Mouse (Mus musculus) lung, postnatal 0 days (tissue): ENCODE data around the gene Tspan32. TPM values are rescaled to one million over a fixed set of nuclear protein-coding genes. Genes with fewer than 3 reads are reported as not detected.
A peak's percentile ranks its signal among the peaks of the same experiment; 100 is the strongest.

ENCODE experiments used
- ATAC-seq: fragments of 200-750 bp; cut with Nextera tagmentation; 2 replicates; pipeline ENCODE4 v1.8.0; 2017; ENCODE audit warnings: moderate library complexity
- DNase-seq: peaks from one replicate; pipeline ENCODE4 v3.0.0-alpha.2; 2016; ENCODE audit warnings: low spot score
- H3K27ac ChIP-seq: fragments of 300-500 bp; sonication (generic); 2 replicates; pipeline ENCODE4 v1.5.1; 2014; ENCODE audit warnings: antibody characterized with exemption, mild to moderate bottlenecking, low read length, mixed read lengths
- H3K27me3 ChIP-seq: fragments of 300-500 bp; sonication (generic); replicated peaks from 2 replicates; pipeline ENCODE4 v1.6.1; 2014; ENCODE audit warnings: low read length, mixed read lengths; ENCODE audit not compliant: insufficient read depth
- H3K36me3 ChIP-seq: fragments of 300-500 bp; sonication (generic); 2 replicates; pipeline ENCODE4 v1.6.1; 2014; ENCODE audit warnings: low read length, mixed read lengths; ENCODE audit not compliant: insufficient read depth
- H3K4me1 ChIP-seq: fragments of 300-500 bp; sonication (generic); 2 replicates; pipeline ENCODE4 v1.6.1; 2014; ENCODE audit warnings: antibody characterized with exemption, low read depth, low read length, mixed read lengths; ENCODE audit not compliant: insufficient read depth
- H3K4me2 ChIP-seq: fragments of 300-500 bp; sonication (generic); replicated peaks from 2 replicates; pipeline ENCODE4 v1.6.1; 2014; ENCODE audit warnings: low read depth, mild to moderate bottlenecking, low read length, moderate library complexity, mixed read lengths
- H3K4me3 ChIP-seq: fragments of 300-500 bp; sonication (generic); 2 replicates; pipeline ENCODE4 v1.5.1; 2014; ENCODE audit warnings: low read depth, low read length
- H3K9ac ChIP-seq: fragments of 300-500 bp; sonication (generic); replicated peaks from 2 replicates; pipeline ENCODE4 v1.6.1; 2014; ENCODE audit warnings: low read depth, mild to moderate bottlenecking
- H3K9me3 ChIP-seq: fragments of 300-500 bp; sonication (generic); 2 replicates; pipeline ENCODE4 v1.6.1; 2016; ENCODE audit warnings: low read length, mixed read lengths
- CTCF ChIP-seq: IDR thresholded peaks from 2 replicates; pipeline ENCODE4 v1.5.1; 2016; ENCODE audit warnings: antibody characterized with exemption, mild to moderate bottlenecking
- EP300 ChIP-seq: IDR thresholded peaks from 2 replicates; pipeline ENCODE4 v1.6.1; 2016; ENCODE audit warnings: antibody characterized with exemption, mild to moderate bottlenecking, control low read depth
- WGBS: fragments of 180-500 bp; shearing (Covaris S2); extraction: QIAGEN DNeasy Blood & Tissue Kit; methylation state at CpG from one replicate; pipeline ENCODE4 v1.1.7; 2014; 5-methylcytosine and 5-hydroxymethylcytosine counted together
- polyA plus RNA-seq: library from polyadenylated mRNA; unstranded; fragments of >200 nt; fragmentation: Nextera tagmentation; extraction: Ambion mirVana; gene quantifications from 2 replicates; pipeline ENCODE4 v1.2.1, GENCODE M21; 2015

The Tspan32 gene
- polyA plus RNA-seq, result 6.1 and 7.8 TPM in 2 replicates

GRCm38 (mm10) chr7:143004727-143005343 is at the start of gene Tspan32:
TSS of gene Tspan32 (plus strand) at chr7:143005046.
- H3K27me3 ChIP-seq, result no peaks in the 10 kb centered on the region
- peak within 1 kb of the TSS; percentile 75 for H3K27ac ChIP-seq
- no peak within 1 kb of the TSS; the same call in 1 of the 2 replicates for H3K9ac ChIP-seq
- WGBS, result 74% methylated on average over 4 of the region's 4 CpGs
- no peak within 1 kb of the TSS for H3K4me3 ChIP-seq
- TF ChIP-seq EP300, result no peak
- no peak for TF ChIP-seq CTCF
- peak within 1 kb of the TSS; percentile 19; the same call in 1 of the 2 replicates for H3K4me2 ChIP-seq
- H3K4me1 ChIP-seq, result peaks cover 22% of the 10 kb centered on the region; the same call in 1 of the 2 replicates
- DNase-seq (no peak), ATAC-seq (no peak)
- H3K36me3 ChIP-seq, result no peaks in the 10 kb centered on the region
- no peaks in the 10 kb centered on the region for H3K9me3 ChIP-seq

GRCm38 (mm10) chr7:142956018-142956417 is 48.8 kb upstream of the Tspan32 start:
- Histone ChIP-seq H3K4me2 (no peak overlapping the region), H3K36me3 (no peaks in the 10 kb centered on the region), H3K27ac (no peak overlapping the region), H3K27me3 (no peaks in the 10 kb centered on the region), H3K4me1 (no peaks in the 10 kb centered on the region), H3K9me3 (no peaks in the 10 kb centered on the region), H3K9ac (no peak overlapping the region), H3K4me3 (no peak overlapping the region)
- DNase-seq (no peak), ATAC-seq (no peak)
- TF ChIP-seq EP300 (no peak), CTCF (no peak)
- WGBS, result 55% methylated on average over 2 of the region's 2 CpGs

- WGBS, result 87% methylated on average over 1 of the region's 1 CpGs
- Histone ChIP-seq H3K36me3 (no peaks in the 10 kb centered on the region), H3K4me3 (no peak overlapping the region), H3K4me1 (no peaks in the 10 kb centered on the region), H3K9me3 (no peaks in the 10 kb centered on the region), H3K4me2 (no peak overlapping the region), H3K27ac (no peak overlapping the region), H3K27me3 (no peaks in the 10 kb centered on the region), H3K9ac (no peak overlapping the region)
- ATAC-seq (no peak), DNase-seq (no peak)
- TF ChIP-seq EP300 (no peak), CTCF (no peak)
These were observed 46.0 kb upstream of the Tspan32 start for GRCm38 (mm10) chr7:142958817-142959216.

GRCm38 (mm10) chr7:142959752-142960151 is 45.1 kb upstream of the Tspan32 start:
- no peak for DNase-seq
- no peak overlapping the region for H3K4me3 ChIP-seq
- no peaks in the 10 kb centered on the region for H3K4me1 ChIP-seq
- WGBS, result 70% methylated on average over 4 of the region's 4 CpGs
- H3K27me3 ChIP-seq, result no peaks in the 10 kb centered on the region
- no peak for TF ChIP-seq CTCF
- no peak for TF ChIP-seq EP300
- no peak overlapping the region for H3K4me2 ChIP-seq
- no peak overlapping the region for H3K9ac ChIP-seq
- H3K27ac ChIP-seq, result no peak overlapping the region
- ATAC-seq, result no peak
- H3K9me3 ChIP-seq, result no peaks in the 10 kb centered on the region
- no peaks in the 10 kb centered on the region for H3K36me3 ChIP-seq

GRCm38 (mm10) chr7:142967414-142967883 is 37.4 kb upstream of the Tspan32 start:
- 1% methylated on average over 36 of the region's 36 CpGs for WGBS
- H3K9ac ChIP-seq, result 0 out of 2 replicates have a peak overlapping the region, but pooled peaks have one; percentile 12

GRCm38 (mm10) chr7:142967884-142968808 is 36.7 kb upstream of the Tspan32 start:
- Histone ChIP-seq H3K9ac (0 out of 2 replicates have a peak overlapping the region, but pooled peaks have one; percentile 12), H3K36me3 (no peaks in the 10 kb centered on the region), H3K4me3 (peak overlapping the region; percentile 37), H3K27me3 (peaks cover 36% of the 10 kb centered on the region), H3K9me3 (no peaks in the 10 kb centered on the region), H3K27ac (peak overlapping the region; percentile 51), H3K4me1 (peaks cover 12% of the 10 kb centered on the region; the same call in 1 of the 2 replicates), H3K4me2 (peak overlapping the region; percentile 77)
- DNase-seq (peak; percentile 64), ATAC-seq (peak; percentile 58)
- TF ChIP-seq EP300 (no peak), CTCF (peak; percentile 50)
- WGBS, result 2% methylated on average over 79 of the region's 90 CpGs

More at GRCm38 (mm10) chr7:142967414-142967883, 37.4 kb upstream of the Tspan32 start:
- Histone ChIP-seq H3K4me3 (peak overlapping the region; percentile 37), H3K4me2 (peak overlapping the region; percentile 77), H3K27ac (peak overlapping the region; percentile 51), H3K4me1 (peaks cover 12% of the 10 kb centered on the region; the same call in 1 of the 2 replicates), H3K9me3 (no peaks in the 10 kb centered on the region), H3K36me3 (no peaks in the 10 kb centered on the region), H3K27me3 (peaks cover 36% of the 10 kb centered on the region)
- ATAC-seq (peak; percentile 91), DNase-seq (peak; percentile 88)
- TF ChIP-seq CTCF (no peak), EP300 (no peak)
